Mouse (Mus musculus) left cerebral cortex, adult 18-20 months (tissue): Measurements from ENCODE around the gene Rab37. TPM values are rescaled to one million over a fixed set of nuclear protein-coding genes. Genes with fewer than 3 reads are reported as not detected.

Source experiments
- DNase-seq, 2 experiments: peaks; one replicate each; pipeline ENCODE4 v3.0.0; 2021 to 2022; ENCODE audit warnings: low spot score in 2 of 2, mixed read lengths in 1 of 2
- total RNA-seq, 2 experiments: library from RNA; stranded (reverse); gene quantifications; 2 replicates each; pipeline ENCODE4 v1.2.3; 2021

Rab37 gene
- total RNA-seq, 2 experiments from 2014 or later, result 3.3 to 3.8 TPM

DNA sequence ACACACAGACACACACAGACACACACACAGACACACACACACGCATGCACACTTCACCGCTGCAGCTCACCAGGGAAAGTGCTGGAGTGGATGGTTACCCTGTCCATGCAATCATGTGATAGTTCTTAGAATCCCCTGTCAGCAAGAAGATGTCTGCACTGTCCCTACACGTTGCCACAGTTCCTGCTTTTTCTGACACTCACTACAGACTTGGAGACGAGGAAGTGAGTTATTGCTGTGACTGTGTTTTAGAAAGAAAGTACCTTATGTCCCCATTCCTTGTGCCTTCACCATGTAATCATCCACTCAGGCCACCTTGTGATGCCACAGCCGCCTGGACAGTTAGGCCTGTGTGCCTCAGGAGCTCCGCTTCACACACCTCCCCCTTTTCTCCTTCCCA lies 98.1 kb downstream of the Rab37 start:
- DNase-seq, result no peak

DNA sequence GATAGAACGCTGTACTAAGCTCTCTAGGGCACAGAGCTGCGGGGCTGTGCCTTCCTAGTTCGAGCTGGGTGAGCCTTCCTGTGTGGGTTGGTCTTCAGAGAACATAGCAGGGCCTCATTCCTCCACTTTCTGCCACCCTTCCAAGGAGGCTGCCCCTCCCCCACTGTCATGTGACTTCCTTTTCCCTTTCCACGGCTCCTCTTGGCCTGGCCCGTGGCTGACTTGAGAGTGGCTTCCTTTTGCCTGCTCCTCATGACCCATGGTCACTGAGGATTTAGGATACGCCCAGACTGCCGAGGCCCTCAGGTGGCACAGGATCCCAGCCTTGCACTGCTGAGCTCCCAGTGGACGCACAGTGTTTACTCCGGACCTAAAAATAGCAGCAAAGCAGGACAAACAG lies 100.9 kb downstream of the Rab37 start:
- DNase-seq, result peak in 1 of 2 experiments; percentile 24

DNA sequence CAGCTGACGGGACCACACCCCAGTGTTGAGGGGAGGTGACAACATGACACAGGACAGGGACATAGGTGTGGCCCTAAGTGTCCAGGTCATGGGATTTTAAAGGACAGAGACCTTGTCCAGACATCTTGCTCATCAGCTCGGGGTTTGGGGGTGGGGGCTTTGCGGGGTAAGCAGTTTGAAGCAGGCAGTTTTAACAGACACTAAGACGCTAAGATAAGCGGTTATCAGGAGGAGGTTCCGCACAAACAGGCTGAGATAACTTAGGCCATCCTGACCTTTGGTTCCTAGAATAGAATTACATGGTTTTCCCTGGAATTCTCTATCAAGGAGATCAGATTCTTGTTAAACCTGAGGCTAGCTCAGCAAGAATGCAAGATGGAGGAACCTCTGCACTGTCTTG lies 103.5 kb downstream of the Rab37 start:
- no peak for DNase-seq

DNA sequence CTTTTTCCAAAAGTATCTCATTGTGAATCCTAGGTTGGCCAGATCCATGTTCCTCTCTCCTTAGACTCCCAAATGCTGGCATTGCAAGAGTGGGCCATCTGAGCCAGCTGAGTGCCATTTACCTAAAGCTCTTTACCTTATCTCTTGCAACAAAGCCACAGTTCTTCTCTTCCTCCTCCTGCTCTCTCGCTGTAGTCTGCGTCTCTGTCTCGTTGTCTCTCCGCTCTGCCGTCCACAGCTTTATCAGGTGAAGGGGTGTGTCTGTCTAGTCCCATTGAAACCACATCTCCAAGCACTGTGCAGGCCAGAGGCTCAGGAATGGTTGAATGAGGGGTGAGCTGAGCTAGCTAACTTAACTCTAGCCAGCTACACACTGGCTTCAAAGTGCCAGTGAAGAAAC lies 104.7 kb downstream of the Rab37 start:
- DNase-seq, result no peak

DNA sequence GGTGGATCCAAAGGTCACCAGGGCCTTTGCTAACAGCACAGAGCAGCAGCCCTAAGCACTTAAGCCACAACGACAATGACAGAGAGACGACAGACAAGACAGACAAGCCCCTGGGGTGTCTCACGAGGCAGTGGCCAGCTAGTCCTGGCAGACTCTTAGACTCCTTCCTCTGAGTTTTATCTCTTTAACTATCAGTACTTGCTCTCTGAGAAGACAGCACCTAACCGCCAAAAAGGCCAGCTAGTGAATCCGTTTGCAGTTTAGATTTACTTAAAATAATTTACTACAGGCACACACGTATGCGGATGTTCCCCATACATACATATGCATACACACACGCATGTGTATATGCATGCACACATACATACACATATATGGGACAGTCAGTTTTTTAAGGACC lies 106.3 kb downstream of the Rab37 start:
- no peak for DNase-seq

DNA sequence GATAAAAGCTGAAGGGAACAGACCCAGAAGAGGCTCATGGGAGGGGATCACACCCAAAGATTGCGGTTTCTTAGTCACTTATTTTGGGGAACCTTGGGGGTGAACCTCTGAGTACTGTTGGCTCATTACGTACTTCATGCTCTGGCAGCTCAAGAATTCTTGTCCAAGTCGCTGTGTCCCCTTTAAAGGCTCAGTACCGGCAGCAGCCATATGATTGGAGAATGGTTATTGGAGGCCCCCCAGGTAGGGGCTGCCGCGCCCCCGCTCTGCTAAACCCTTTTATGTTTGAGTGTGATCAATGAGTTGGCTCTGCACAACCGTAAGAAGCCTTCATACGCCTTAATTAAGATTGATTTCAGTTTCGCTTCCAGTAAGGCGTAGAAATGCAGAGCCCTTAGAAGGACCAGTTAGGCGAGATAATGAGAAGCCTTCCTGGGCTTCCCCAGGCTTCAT lies 107.7 kb downstream of the Rab37 start:
- no peak for DNase-seq

DNA sequence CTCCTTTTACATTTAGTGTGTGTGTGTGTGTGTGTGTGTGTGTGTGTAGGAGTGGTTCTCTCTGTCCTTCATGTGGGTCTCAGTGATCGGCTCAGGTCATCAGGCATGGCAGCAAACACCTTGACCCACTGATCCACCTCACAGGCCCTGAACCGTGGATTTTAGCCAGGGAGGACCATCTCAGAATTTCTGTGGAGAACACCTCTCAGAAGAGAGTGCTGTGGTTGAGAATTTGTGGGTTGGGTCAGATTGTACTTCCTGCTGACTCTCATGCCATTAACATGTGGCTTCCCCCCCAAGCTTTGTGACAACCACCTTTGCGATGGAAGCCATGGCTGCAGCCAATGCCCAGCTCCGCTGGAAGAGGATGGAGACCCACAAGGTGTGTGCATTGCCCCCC lies 109.3 kb downstream of the Rab37 start:
- no peak for DNase-seq

DNA sequence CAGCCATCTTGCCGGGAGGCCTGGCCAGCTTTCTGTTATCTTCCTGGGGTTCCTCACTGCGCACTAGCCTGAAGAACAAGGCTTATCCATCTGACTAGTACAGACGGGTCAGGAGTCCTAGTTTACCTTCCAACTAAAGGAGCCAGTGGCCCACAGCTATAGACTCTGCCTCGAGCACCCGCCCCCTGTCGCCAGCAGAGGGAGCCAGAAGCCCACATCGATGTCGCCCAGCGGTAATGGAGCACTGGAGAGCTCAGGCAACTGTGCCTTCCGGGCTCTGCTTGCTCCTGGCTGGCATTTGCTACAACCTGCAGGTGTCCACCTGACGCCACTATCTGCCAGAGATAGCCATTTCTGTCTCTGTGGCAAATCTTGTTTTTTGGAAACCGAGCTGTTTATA lies 111.1 kb downstream of the Rab37 start:
- peak; percentile 80 to 85 for DNase-seq

DNA sequence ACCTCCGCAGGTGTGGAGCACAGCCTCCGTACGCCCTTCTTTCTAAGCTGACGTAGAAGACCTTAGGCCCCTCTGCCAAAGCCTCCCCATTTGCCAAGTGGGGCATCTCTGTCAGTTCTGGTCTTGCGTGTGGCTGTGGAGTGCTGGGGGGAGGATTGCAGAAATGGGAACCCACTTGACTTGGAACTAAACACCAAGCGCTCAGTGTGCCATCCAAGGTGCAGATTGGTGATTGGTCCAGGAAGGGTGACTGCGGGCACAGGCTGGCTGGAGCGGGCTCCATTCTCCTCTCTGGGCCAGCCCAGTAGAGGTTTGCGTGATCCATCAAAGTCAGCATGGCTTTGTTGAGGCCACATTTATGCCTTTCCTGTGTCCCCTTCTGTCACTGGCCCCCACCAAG lies 111.5 kb downstream of the Rab37 start:
- DNase-seq, result no peak

DNA sequence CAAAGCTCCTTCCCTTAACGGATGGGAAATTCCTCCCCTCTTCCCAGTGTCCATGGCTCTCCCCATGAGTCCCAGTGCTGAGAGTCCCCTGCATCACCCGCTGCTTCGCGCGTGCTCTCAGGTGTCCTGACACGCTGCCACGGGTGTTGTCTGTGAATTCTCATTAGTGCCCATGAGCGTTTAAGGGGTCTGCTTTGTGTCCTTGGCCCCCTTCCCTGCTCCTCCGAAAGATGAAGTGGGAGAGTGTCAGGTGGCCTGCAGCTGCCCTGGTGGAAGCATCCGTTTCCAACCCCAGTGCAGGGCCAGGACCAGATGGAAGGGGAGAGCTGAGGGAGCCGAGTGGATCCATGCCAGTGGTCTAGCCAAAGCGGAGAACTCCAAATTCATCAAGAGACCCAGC lies 116.9 kb downstream of the Rab37 start:
- no peak for DNase-seq

DNA sequence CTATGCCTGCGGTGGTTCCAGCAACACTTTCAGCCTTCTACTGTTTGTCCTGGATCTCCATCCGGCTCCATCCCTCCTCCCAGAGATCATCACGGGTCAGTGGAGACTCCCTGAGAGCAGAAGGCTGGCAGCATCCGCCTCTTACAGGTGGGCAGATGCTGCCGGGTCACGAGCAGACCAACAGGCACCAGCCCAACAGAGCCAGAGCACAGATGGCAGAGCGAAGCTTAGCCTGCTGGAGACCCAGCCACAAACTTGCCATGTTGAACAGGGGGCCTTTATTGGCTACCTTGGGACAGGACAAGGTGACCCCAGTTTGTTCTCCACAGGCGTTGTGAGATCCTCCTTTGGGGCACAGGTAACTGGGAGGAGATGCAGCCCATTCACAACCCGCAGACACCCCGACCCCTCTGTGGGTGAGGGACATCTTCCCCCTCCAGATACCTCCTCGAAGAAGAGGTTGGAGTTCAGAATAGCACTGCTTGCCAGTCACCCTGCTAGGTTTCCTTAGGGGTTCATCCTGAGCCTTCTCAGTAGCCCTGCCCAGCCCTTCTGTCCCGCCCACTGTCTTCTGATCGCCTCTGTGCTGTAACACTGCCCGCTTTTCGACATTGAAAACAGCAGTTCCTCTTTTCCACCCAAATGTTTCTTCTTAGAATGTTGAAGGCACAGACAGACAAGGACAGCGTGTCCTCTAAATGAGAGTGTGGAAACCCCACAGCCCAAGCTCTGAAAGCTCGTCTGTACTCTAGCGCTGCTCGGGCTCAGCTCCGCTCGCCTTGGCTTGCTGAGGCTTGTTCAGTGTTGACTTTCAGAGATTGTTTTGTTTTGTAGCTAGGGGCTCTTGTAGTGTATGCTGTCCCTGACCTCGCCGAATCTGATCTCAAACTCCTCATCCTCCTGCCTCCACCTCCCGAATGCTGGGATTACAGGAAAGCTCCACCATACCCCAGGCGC lies 117.8 kb downstream of the Rab37 start:
- no peak for DNase-seq

DNA sequence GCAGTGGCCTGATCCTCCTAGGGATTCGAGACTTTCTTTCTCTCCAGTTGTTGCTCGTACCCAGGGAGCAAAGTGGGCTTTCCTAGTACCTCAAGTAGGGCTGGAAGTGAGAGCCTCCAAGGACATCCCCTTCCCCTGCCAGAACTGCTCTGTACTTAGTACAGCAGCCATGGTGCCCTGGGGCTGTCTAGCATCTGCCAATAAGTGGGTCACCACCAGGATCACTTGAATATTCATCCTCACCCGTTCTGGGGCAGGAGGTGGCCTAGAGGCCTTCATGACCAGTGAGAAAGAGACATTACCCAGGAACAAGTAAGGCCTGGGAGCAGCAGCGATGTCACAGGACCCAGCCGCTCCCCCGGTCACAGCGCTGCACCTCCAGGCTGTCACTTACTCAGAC lies 118.7 kb downstream of the Rab37 start:
- DNase-seq, result no peak

Other genes starting within 250 kb of the Rab37 start
- gene Gprc5c, start 240.3 kb upstream of the Rab37 start, total RNA-seq, result 1 to 10 TPM; 4.3 to 6.5 TPM
- under 1 TPM; 0.65 to 0.80 TPM for gene Cd300a, start 201.4 kb upstream of the Rab37 start, total RNA-seq
- not detected for gene Cd300lb, start 157.0 kb upstream of the Rab37 start, total RNA-seq
- not detected for gene Cd300c, start 122.3 kb upstream of the Rab37 start, total RNA-seq
- gene Cd300ld, start 101.5 kb upstream of the Rab37 start, total RNA-seq, result under 1 TPM in 1 of 2 experiments, not detected in 1; 0.12 TPM
- 1 to 10 TPM; 3.3 to 3.7 TPM for gene Cd300c2, start 89.6 kb upstream of the Rab37 start, total RNA-seq
- not detected for gene Cd300ld2, start 75.2 kb upstream of the Rab37 start, total RNA-seq
- not detected for gene Cd300ld4, start 64.4 kb upstream of the Rab37 start, total RNA-seq
- gene Cd300ld5, start 53.7 kb upstream of the Rab37 start, total RNA-seq, result under 1 TPM; 0.60 to 0.82 TPM
- under 1 TPM; 0.60 to 0.82 TPM for gene Cd300ld3, start 43.0 kb upstream of the Rab37 start, total RNA-seq
- gene Cd300e, start 29.3 kb upstream of the Rab37 start, total RNA-seq, result not detected
- under 1 TPM; 0.30 to 0.42 TPM for gene Cd300lf, start 42.6 kb downstream of the Rab37 start, total RNA-seq
- 10 to 100 TPM; 60.9 to 68.1 TPM for gene Slc9a3r1, start 71.9 kb downstream of the Rab37 start, total RNA-seq
- gene Tmem104, start 96.1 kb downstream of the Rab37 start, total RNA-seq, result 10 to 100 TPM; 14.9 to 16.2 TPM
- gene Nat9, start 96.4 kb downstream of the Rab37 start, total RNA-seq, result 10 to 100 TPM; 24.3 to 30.5 TPM
- 10 to 100 TPM; 33.8 to 35.7 TPM for gene Grin2c, start 175.8 kb downstream of the Rab37 start, total RNA-seq
- 10 to 100 TPM; 13.1 to 18.1 TPM for gene Fdxr, start 185.6 kb downstream of the Rab37 start, total RNA-seq
- 10 to 100 TPM; 14.6 to 15.5 TPM for gene Fads6, start 206.2 kb downstream of the Rab37 start, total RNA-seq
- 1 to 10 TPM in 1 of 2 experiments, under 1 TPM in 1; 0.74 to 2.1 TPM for gene Otop2, start 215.7 kb downstream of the Rab37 start, total RNA-seq
- gene Ush1g, start 230.6 kb downstream of the Rab37 start, total RNA-seq, result under 1 TPM; 0.26 to 0.52 TPM
- under 1 TPM in 1 of 2 experiments, not detected in 1; 0.14 TPM for gene Otop3, start 243.3 kb downstream of the Rab37 start, total RNA-seq